Mouse (Mus musculus): ENCODE measurements around the gene Mov10. TPM values are rescaled to one million over a fixed set of nuclear protein-coding genes. Genes with fewer than 3 reads are reported as not detected.
"Not testable (repeated sequence)": the region's sequence is repeated elsewhere in the genome, so short reads cannot be mapped to it uniquely, and the experiment has no call there.

Gene Mov10
- polyA plus RNA-seq, 1 experiment from 2014 or later: 26.2 TPM

DNA sequence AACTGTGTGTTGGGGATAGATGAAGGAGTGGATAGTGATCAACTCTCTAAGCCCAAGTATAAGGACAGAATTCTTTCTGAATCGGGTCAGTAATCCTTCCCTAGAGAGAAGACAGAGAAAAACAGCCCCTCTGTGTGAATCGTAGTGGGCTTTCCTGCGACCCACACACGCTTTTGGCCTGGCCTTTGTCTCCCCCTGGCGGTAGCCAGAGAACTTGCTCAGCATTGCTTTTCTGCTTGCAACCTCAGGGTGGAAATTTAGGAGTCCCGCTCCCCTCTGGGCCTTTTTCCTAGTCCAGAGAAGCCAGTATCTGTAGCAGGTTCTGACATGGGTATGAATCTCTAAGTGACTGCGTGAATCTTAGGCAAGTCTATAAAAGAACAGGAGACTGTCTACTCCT, 38.4 kb downstream of the Mov10 start:
- no peak for ATAC-seq (ENCODE audit: low read depth)
- no peak overlapping the region for H3K4me2 ChIP-seq
- 2% methylated on average over 7 of the region's 7 CpGs for WGBS (ENCODE audit: insufficient replicate concordance)

DNA sequence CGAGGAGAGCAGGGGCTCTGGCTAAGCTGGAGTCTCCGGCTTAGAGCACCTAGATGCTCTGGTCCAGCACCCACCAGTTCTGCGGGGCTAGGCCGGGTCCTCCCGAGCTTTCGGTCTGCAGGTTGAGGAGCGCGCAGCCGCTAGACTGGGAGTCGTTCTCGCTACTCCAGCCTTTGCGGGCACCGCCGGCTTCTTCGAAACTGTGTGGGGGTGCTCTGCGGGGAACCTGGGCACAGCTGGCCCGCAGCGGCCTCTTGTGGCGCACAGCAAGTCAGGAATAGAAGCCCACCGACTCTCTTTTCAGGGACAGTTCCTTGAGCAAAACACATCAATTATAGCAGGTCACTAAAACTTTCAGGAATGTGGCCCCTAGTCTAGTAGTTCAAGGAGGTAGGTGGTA, 41.0 kb downstream of the Mov10 start:
- WGBS (ENCODE audit: insufficient replicate concordance): 4% methylated on average over 20 of the region's 20 CpGs
- Histone ChIP-seq H3K27ac (no peak overlapping the region), H3K4me2 (peak overlapping the region; percentile 40), H3K27me3 (peaks cover 87% of the 10 kb centered on the region), H3K36me3 (no peaks in the 10 kb centered on the region), H3K4me3 (replicated peaks) (peak overlapping the region; percentile 21; the same call in 1 of the 2 replicates), H3K9ac (no peak overlapping the region), H3K9me3 (replicated peaks) (no peaks in the 10 kb centered on the region), H3K4me1 (replicated peaks) (peaks cover 24% of the 10 kb centered on the region)
- ATAC-seq (ENCODE audit: low read depth) (no peak), DNase-seq (no peak)

More for the DNA sequence above, 38.4 kb downstream of the Mov10 start:
- DNase-seq: no peak
- no peaks in the 10 kb centered on the region for H3K36me3 ChIP-seq
- no peak overlapping the region for H3K4me3 ChIP-seq (replicated peaks)
- H3K27me3 ChIP-seq: peaks cover 97% of the 10 kb centered on the region
- H3K9me3 ChIP-seq (replicated peaks): no peaks in the 10 kb centered on the region
- peaks cover 25% of the 10 kb centered on the region for H3K4me1 ChIP-seq (replicated peaks)
- H3K27ac ChIP-seq: no peak overlapping the region
- no peak overlapping the region for H3K9ac ChIP-seq

DNA sequence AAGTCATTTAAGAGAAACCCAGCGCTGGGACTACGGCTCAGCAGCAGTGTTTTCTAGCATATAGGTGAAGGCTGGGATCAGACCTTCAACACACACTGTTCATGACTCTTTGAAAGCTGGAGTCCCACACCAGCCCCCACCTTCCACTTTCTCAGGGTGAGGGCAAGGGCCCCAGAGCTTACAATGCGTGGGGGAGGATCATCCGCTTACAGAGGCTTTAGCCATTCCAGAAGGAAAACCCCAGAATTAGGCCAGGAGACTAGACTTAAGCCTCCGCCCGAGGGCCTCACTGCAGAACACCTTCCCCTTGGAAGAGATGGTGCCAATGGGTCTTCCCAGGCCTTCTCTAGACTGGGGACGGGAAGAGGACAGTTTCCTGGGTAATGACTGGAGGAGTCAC, 45.1 kb downstream of the Mov10 start:
- no peak for ATAC-seq (ENCODE audit: low read depth)
- WGBS (ENCODE audit: insufficient replicate concordance): 83% methylated on average over 7 of the region's 7 CpGs

DNA sequence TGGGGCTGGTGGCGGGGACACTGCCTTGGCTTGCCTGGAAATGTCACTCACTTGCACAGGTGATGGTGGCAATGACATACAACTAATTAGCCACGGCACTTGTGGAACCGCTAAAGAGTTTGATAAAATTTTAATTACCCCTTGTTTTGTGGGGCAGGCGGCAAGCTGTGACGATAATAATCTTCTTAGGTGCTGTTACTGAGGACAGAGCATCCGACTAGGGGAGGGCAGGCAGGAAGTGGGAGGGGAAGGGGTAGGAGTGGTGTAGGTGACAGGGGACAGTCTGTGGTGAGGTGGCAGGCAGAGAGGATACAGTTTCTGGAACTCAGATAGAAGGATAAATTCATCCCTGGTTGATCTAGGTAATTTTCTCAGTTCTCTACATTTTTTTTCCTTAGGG, 46.9 kb downstream of the Mov10 start:
- no peak overlapping the region for H3K9ac ChIP-seq
- ATAC-seq (ENCODE audit: low read depth) (no peak), DNase-seq (no peak)
- H3K27ac ChIP-seq: no peak overlapping the region
- H3K4me3 ChIP-seq (replicated peaks): no peak overlapping the region
- H3K27me3 ChIP-seq: peaks cover 35% of the 10 kb centered on the region
- H3K4me1 ChIP-seq (replicated peaks): peaks cover 6% of the 10 kb centered on the region
- no peaks in the 10 kb centered on the region for H3K9me3 ChIP-seq (replicated peaks)
- H3K4me2 ChIP-seq: no peak overlapping the region
- H3K36me3 ChIP-seq: no peaks in the 10 kb centered on the region
- 29% methylated on average over 6 of the region's 6 CpGs for WGBS (ENCODE audit: insufficient replicate concordance)

More for the DNA sequence above, 45.1 kb downstream of the Mov10 start:
- H3K27me3 ChIP-seq: peaks cover 53% of the 10 kb centered on the region
- no peak overlapping the region for H3K4me3 ChIP-seq (replicated peaks)
- DNase-seq: no peak
- no peak overlapping the region for H3K27ac ChIP-seq
- H3K36me3 ChIP-seq: no peaks in the 10 kb centered on the region
- no peak overlapping the region for H3K4me2 ChIP-seq
- H3K9ac ChIP-seq: no peak overlapping the region
- H3K9me3 ChIP-seq (replicated peaks): no peaks in the 10 kb centered on the region
- peaks cover 9% of the 10 kb centered on the region for H3K4me1 ChIP-seq (replicated peaks)

DNA sequence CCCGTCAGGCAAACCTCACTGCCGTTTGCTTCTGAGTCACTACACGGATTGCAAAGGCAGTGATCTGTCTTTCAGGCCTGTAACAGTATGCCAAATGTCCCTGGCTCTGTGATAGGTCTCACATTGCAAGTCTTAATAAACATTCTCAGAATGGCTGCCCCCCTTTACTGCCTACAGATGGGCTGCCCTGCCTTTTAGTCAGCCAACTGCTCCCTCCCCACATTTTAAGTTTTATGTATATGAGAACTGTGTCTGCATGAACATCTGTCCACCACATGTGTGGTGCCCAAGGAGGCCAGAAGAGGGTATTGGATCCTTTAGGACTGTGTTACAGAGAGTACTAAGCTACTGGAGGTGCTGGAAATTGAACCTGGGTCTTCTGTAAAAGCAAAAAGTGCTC, 47.4 kb downstream of the Mov10 start:
- DNase-seq (no peak), ATAC-seq (ENCODE audit: low read depth) (no peak)
- peaks cover 6% of the 10 kb centered on the region for H3K4me1 ChIP-seq (replicated peaks)
- H3K36me3 ChIP-seq: no peaks in the 10 kb centered on the region
- no peaks in the 10 kb centered on the region for H3K9me3 ChIP-seq (replicated peaks)
- H3K4me3 ChIP-seq (replicated peaks): no peak overlapping the region
- peaks cover 29% of the 10 kb centered on the region for H3K27me3 ChIP-seq
- no peak overlapping the region for H3K9ac ChIP-seq
- WGBS (ENCODE audit: insufficient replicate concordance): 65% methylated on average over 3 of the region's 3 CpGs
- no peak overlapping the region for H3K27ac ChIP-seq
- no peak overlapping the region for H3K4me2 ChIP-seq

DNA sequence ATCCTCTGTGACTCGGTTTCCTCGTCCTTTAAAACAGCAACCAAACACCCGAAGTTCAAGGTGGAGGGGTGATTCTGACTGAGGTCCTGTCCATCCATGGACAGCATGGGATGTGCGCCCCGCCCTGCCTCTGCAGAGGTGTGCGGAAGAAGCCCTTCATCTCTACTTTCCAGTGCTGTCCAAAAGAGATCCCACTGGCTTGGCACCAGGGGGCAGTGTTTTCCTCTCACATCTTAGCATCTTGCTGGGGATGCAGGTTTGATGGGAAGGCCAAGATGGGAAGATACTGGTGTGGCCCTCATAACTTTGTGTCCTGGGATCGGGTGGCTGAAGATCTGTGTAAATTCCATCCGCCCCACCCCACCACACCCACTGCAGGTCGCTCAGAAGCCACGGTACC, 48.3 kb downstream of the Mov10 start:
- 48% methylated on average over 10 of the region's 10 CpGs for WGBS (ENCODE audit: insufficient replicate concordance)
- DNase-seq: no peak
- H3K4me3 ChIP-seq (replicated peaks): no peak overlapping the region

DNA sequence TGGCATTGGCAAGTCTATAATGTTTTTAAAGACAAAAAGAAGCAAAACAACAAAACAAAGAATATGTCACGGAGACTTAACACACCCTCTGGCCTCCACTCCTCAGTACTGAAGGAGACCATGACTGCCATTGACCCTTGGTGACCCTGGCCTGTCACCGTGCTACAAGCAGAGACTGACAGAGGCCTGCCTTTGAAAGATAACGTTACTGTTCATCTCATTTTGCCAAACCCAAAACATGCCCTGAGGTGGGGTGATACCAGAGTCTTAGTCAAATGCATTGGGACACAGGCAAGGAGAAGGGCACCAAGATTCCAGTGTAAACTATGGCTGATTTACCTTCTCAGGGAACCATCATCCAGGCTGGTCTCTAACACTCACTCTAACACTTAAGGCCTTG, 49.2 kb downstream of the Mov10 start:
- ATAC-seq (ENCODE audit: low read depth) (peak; percentile 56), DNase-seq (no peak)
- Histone ChIP-seq H3K36me3 (no peaks in the 10 kb centered on the region), H3K27me3 (peaks cover 18% of the 10 kb centered on the region), H3K9ac (no peak overlapping the region), H3K4me2 (no peak overlapping the region), H3K9me3 (replicated peaks) (no peaks in the 10 kb centered on the region), H3K27ac (no peak overlapping the region), H3K4me1 (replicated peaks) (peaks cover 6% of the 10 kb centered on the region), H3K4me3 (replicated peaks) (no peak overlapping the region)
- WGBS (ENCODE audit: insufficient replicate concordance): 27% methylated on average over 3 of the region's 3 CpGs

More for the DNA sequence above, 48.3 kb downstream of the Mov10 start:
- H3K27ac ChIP-seq: no peak overlapping the region
- H3K4me1 ChIP-seq (replicated peaks): peaks cover 6% of the 10 kb centered on the region
- no peaks in the 10 kb centered on the region for H3K9me3 ChIP-seq (replicated peaks)
- no peak for ATAC-seq (ENCODE audit: low read depth)
- H3K9ac ChIP-seq: no peak overlapping the region
- no peaks in the 10 kb centered on the region for H3K36me3 ChIP-seq
- peaks cover 23% of the 10 kb centered on the region for H3K27me3 ChIP-seq
- H3K4me2 ChIP-seq: no peak overlapping the region

DNA sequence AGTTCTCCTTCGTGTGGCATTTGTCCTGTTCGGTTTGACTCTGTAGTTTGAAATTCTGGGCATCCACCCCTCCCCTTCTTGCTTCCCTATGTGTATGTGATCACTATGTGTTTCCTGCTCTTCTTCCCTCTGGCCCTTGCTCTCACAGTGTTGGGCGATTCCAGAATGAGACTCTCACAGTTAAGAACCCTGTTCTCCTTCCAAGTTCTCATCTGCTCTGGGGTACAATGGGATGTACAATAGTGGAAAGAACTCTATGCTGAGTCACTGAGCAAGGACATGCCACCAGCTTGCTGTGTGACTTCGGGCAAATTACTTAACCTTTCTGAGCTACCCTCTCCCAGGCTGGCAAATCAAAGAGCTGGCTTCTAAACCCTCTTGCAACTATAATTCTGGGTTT, 50.6 kb downstream of the Mov10 start:
- DNase-seq (no peak), ATAC-seq (ENCODE audit: low read depth) (no peak)
- H3K36me3 ChIP-seq: no peaks in the 10 kb centered on the region
- H3K4me2 ChIP-seq: no peak overlapping the region
- 48% methylated on average over 4 of the region's 4 CpGs for WGBS (ENCODE audit: insufficient replicate concordance)
- H3K9me3 ChIP-seq (replicated peaks): no peaks in the 10 kb centered on the region
- no peak overlapping the region for H3K27ac ChIP-seq
- H3K4me1 ChIP-seq (replicated peaks): peaks cover 17% of the 10 kb centered on the region
- no peak overlapping the region for H3K9ac ChIP-seq
- no peak overlapping the region for H3K4me3 ChIP-seq (replicated peaks)
- peaks cover 9% of the 10 kb centered on the region; the same call in 1 of the 2 replicates for H3K27me3 ChIP-seq

DNA sequence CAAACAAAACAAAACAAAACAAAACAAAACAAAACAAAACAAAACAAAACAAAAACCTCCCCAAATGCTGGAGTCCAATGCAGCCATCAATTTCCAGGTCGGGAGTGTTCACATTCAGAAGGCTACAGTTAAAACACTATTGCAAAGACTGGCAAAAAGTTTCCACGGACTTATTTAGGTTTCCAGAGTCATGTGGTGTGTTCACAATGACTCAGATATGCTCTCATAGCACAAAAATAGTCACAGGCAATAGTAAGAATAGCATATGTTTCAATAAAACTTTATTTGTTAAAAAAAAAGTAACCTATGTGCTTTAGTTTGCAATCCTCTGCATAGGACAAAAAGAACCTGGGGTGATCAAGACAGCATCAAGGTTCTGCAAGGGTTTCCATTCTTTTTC, 51.2 kb downstream of the Mov10 start:
- Histone ChIP-seq H3K36me3 (no peaks in the 10 kb centered on the region), H3K4me3 (replicated peaks) (no peak overlapping the region), H3K4me2 (no peak overlapping the region), H3K4me1 (replicated peaks) (peaks cover 20% of the 10 kb centered on the region), H3K27me3 (0 out of 2 replicates have a peak, but pooled peaks cover 4% of the 10 kb centered on the region), H3K9ac (no peak overlapping the region), H3K27ac (no peak overlapping the region), H3K9me3 (replicated peaks) (no peaks in the 10 kb centered on the region)
- ATAC-seq (ENCODE audit: low read depth): no peak
- WGBS (ENCODE audit: insufficient replicate concordance): 35% methylated on average over 2 of the region's 2 CpGs
- no peak for DNase-seq

DNA sequence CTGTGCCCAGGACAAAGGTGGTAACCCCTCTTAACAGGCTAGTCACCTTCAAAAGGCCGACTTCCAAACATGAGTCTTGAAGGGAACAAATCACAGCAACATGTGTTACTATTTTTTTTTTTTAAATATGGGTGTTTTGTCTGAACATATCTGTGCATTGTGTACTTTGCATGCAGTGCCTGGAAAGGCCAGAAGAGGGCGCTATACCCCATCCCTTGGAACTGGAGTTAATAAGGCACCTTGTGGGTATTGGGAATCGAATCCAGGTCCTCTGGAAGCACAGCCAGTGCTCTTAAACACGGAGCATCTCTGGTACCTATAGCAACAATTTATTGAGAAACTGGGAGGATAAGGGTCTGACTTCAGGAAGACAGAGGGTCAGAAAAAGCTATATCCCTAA, 53.3 kb downstream of the Mov10 start:
- Histone ChIP-seq H3K27me3 (peaks cover 3% of the 10 kb centered on the region), H3K27ac (no peak overlapping the region), H3K9ac (no peak overlapping the region), H3K4me1 (replicated peaks) (peaks cover 32% of the 10 kb centered on the region), H3K4me2 (no peak overlapping the region), H3K9me3 (replicated peaks) (no peaks in the 10 kb centered on the region), H3K4me3 (replicated peaks) (no peak overlapping the region), H3K36me3 (no peaks in the 10 kb centered on the region)
- no peak for DNase-seq
- WGBS (ENCODE audit: insufficient replicate concordance): 10% methylated on average over 4 of the region's 4 CpGs
- no peak for ATAC-seq (ENCODE audit: low read depth)

DNA sequence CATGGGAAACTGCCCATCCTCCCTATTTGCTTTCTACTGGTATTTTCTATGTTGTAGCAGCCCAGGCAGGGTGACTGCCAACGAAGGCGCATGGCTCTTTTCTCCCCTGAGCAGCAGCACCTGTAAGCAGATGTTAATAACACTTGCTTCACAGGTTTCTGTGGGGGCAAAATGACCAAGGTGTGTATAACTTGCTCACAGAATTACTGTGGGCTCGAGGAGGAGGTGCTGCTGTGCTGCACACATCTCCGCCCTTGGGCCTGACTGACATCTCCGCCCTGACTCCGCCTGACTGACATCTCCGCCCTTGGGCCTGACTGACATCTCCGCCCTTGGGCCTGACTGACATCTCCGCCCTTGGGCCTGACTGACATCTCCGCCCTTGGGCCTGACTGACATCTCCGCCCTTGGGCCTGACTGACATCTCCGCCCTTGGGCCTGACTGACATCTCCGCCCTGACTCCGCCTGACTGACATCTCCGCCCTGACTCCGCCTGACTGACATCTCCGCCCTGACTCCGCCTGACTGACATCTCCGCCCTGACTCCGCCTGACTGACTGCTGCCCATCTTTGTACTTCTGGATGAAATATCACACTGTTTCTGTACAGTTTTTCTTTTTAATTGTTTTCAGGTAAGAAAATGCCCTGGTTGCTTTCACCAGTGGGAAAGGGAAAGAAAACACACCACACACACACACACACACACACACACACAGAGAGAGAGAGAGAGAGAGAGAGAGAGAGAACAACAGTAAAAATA, 56.1 kb downstream of the Mov10 start:
- H3K36me3 ChIP-seq; H3K4me3 ChIP-seq (replicated peaks); H3K9me3 ChIP-seq (replicated peaks): not testable (repeated sequence)
- peaks cover 38% of the 10 kb centered on the region for H3K4me1 ChIP-seq (replicated peaks)
- ATAC-seq (ENCODE audit: low read depth) (peak; percentile 81), DNase-seq (peak; percentile 75)
- 21% methylated on average over 20 of the region's 20 CpGs for WGBS (ENCODE audit: insufficient replicate concordance)
- peak overlapping the region; percentile 62 for H3K4me2 ChIP-seq
- peaks cover 17% of the 10 kb centered on the region for H3K27me3 ChIP-seq
- H3K9ac ChIP-seq: peak overlapping the region; percentile 57
- peak overlapping the region; percentile 76 for H3K27ac ChIP-seq

DNA sequence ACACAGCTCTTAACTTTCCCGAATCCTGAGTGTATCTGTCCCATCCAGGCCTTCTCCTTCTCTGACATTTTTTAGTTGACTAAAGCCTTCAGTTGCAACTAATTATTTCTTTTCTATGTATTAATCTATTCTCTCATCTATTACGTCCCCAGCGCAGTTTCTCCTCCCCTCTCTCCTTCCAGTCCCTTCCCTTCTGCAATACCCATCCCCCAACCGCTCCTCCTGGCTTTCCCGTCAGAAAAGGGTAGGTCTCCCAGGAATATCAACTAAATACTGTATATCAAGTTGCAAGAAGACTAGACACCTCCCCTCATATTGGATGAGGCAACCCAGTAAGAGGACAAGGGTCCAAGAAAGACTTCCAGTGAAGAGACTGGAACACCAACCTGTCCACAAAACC, 59.5 kb downstream of the Mov10 start:
- ATAC-seq (ENCODE audit: low read depth) (no peak), DNase-seq (no peak)
- Histone ChIP-seq H3K9ac (peak overlapping the region; percentile 31; the same call in 1 of the 2 replicates), H3K36me3 (no peaks in the 10 kb centered on the region), H3K27me3 (peaks cover 25% of the 10 kb centered on the region), H3K9me3 (replicated peaks) (no peaks in the 10 kb centered on the region), H3K4me1 (replicated peaks) (peaks cover 38% of the 10 kb centered on the region), H3K4me3 (replicated peaks) (peak overlapping the region; percentile 46), H3K4me2 (peak overlapping the region; percentile 66), H3K27ac (no peak overlapping the region)
- whole genome bisulfite sequencing (ENCODE audit: insufficient replicate concordance): 13% methylated on average over 5 of the region's 5 CpGs

Data from liver, embryonic 13.5 days (tissue).